Mouse (Mus musculus): ENCODE results near the gene Arl6ip6. TPM values are rescaled to one million over a fixed set of nuclear protein-coding genes. Genes with fewer than 3 reads are reported as not detected.

The Arl6ip6 gene
- 18.5 and 23.7 TPM in 2 replicates for polyA plus RNA-seq (2012; rRNA removed)

GRCm38 (mm10) chr2:53191523-53192220 lies at the start of gene Arl6ip6:
Arl6ip6 (plus strand) TSS chr2:53191726.

GRCm38 (mm10) chr2:53190684-53191511 lies 628 bp upstream of the Arl6ip6 start, which contains the start of gene Prpf40a:
Prpf40a (minus strand) TSS chr2:53191284.

Other genes starting within 250 kb of the Arl6ip6 start
- gene Prpf40a, start 442 bp upstream of the Arl6ip6 start, polyA plus RNA-seq (2012; rRNA removed), result 13.5 and 15.9 TPM in 2 replicates